Mouse (Mus musculus) gastrocnemius, postnatal 4 days (tissue): ENCODE data around the gene Adgrf5. TPM values are rescaled to one million over a fixed set of nuclear protein-coding genes. Genes with fewer than 3 reads are reported as not detected.
A peak's percentile ranks its signal among the peaks of the same experiment; 100 is the strongest.
"Not testable (repeated sequence)": the region's sequence is repeated elsewhere in the genome, so short reads cannot be mapped to it uniquely, and the experiment has no call there.

ENCODE experiments used
- DNase-seq, 2 experiments: peaks; one replicate each; pipeline ENCODE4 v3.0.0; 2021 to 2022; ENCODE audit warnings: low spot score in 2 of 2, mixed read lengths in 2 of 2
- total RNA-seq, 2 experiments: library from RNA; stranded (reverse); gene quantifications; 2 replicates each; pipeline ENCODE4 v1.2.3; 2021

Adgrf5 gene
- total RNA-seq, 2 experiments from 2014 or later, result 71.8 to 77.3 TPM

DNA sequence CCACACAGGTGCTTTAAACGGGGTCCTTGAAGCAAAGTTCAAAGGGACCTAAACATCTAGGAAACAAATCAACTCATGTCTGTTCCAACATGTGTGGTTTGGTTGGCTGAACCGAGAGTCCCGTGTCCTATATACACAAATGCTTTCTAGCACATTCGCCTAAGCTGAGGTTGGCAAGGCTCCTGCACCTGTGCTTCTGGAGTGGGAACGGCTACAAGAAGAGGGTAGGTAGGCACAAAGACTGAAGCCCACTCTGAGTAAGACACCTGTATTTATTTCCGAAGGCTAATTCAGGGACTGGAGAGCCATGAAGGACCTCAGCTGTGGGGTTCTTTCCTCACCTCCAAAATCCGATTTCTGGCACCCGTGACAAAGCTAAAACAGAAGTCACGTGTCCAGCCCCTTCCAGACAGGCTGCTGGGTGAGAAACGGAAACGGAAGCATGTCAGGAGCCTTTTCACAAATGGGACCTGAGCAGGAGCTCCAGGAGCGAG lies 99.5 kb downstream of the Adgrf5 start:
- no peak for DNase-seq

DNA sequence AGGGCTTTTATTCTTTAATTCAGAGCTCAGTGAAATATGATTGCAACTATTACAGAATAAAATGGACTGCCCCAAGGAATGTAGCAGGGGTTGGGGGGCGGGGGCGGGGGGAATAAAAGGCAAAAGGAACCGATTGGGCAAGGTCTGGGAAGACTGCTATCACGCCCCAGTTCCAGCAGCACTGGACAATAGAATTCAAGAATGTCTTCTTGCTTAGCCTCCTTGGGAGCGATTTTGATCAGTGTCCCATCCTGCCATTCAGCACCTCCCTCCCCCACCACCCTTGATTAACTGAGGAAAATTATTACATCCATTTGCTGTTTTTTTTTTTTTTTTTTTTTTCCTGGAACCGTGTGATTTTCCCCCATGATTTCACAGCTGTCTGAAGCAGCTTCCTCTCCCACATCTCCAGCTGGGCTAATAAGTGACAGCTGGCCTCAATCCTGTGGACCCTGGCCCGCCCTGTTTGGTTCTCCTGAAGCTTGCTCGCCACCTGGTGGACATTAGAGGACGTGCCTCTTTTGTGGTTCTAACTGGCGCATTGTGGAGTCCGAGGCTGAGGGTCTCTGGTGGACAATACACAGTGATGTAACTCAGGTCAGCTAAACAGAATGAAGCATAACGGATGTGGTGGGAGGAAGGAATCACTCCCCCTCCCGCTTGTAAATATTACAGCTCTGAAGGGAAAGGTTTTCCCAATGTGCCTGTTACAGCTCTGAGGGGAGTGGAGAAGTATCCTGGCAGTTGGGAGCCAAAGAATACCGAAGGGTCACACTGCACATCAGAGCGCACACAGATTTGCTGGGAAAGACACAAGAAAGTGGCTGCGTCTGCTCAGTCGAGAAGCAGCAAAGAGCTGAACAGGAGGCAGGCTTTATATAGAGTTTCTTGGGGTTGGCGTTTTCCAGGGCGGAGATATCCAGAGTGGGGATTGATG lies 100.3 kb downstream of the Adgrf5 start:
- peak; percentile 55 to 83 for DNase-seq

DNA sequence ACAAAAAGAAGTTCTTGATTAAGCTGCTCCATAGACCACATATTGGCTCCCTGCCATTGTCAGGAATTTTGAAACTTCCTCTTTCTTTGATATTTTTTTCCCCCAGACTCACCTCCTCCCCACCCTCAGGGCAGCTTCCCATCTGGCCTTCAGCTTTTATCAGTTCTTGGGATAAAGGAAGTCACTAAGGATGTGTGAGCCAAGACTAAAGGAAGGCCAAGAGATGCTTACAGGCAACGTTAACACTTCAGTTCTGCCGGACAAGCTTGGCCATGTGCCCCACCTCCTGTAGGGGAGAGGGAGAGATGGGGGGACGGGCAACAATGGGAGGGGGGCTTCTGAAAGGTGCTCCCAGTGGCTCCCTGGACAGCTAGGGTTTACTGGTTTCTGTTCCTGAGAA lies 109.8 kb downstream of the Adgrf5 start:
- no peak for DNase-seq

DNA sequence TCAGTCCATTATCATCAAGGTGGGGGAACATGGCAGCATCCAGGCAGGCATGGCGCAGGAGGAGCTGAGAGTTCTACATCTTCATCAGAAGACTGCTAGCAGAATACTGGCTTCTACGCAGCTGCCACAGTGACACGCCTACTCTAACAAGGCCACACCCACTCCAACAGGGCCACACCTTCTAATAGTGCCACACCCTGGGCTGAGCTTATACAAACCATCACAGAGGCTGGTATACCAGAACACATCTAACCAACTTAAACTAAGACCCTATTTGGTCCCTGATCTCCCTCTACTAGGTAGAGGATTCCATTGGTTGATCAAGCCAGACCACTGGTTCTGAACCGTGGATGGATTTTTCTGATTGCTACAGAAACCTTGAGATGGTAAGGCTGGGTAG lies 112.3 kb downstream of the Adgrf5 start:
- no peak for DNase-seq

DNA sequence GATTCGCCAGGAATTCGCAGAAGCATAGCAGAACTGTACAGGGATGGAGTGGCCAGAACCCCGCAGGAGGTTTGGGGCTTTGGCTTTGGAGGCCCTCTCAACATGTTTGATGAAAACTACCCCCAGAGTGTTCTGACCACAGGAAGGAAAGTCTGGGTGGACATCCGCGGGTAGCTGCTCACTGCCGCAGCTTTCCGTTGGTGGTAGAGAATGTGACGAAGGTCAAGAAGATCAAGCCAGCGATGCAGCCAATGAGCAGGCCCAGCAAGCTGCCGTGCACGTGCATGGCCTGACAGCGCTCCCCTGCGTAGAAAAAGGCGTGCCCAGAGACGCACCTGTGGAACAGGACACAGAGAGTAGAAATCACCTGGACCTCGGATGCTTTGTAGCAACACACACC lies 114.5 kb downstream of the Adgrf5 start:
- no peak for DNase-seq

DNA sequence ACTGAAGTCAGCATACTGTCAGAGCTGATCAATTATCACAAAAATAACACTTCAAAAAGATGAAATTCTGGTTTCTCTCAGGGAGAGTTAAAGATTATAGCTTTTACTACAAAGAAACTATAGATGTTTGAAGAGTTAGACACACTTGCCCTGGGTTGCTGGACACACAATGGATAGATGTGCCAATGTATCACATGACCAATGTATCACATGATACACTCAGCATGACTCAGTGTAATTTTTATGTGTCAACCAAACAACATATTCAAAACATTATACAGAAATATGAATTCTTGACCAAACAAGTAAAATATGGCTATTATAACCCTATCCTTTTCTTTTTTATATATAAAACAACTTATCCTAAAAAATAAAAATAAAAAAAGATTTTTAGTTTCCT lies 117.4 kb downstream of the Adgrf5 start:
- no peak for DNase-seq

DNA sequence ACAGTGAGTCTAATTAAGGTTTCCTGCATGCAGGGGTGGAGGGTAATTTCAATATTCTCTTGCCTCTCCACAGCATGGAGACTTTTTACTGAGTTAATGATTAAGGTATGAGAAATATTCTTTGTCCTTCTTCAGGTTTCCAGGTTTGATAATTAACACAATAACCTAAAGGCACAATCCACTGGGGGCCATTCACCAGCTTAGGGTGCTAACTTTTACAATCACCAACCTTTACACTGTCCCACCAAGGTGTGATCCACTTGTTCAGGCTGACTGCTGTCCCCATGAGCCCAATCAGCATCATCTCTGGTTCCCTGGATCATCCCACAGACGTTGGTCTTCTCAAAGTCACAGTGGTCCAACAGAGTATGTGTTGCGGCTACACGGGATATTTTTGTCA lies 125.7 kb downstream of the Adgrf5 start:
- DNase-seq, result no peak

DNA sequence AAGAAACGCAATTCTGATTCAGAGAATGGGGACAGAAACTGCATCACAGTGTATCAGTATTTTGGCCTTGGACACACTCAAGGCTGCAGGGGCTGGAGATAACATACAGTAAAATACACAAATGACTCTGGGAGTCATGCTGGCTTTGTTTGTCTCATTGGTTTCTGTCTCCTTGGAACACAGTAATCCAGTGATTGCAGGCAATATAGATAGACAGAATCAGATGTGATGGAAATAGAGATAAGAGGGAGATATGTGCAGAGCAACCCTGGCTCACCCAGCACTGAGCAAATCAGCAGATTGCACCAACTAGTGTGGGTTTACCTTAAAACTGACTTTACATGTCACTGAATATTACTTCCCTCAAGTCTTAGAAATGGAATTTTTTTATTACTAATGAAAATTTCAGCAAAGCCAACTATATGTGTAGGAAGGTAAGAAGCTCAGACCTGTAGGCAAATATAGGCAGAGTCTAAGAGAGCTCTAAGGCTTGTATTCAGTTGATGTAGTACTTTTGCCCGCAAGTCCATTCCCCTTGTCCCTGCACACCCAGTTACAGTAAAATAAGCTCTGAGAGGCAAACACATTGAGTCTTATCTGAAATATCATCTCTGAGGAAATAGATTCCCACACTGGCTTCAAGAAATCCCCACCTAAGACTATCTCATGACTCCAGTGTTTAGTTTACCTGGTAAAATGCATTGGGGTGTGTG lies 128.3 kb downstream of the Adgrf5 start:
- DNase-seq, result no peak

DNA sequence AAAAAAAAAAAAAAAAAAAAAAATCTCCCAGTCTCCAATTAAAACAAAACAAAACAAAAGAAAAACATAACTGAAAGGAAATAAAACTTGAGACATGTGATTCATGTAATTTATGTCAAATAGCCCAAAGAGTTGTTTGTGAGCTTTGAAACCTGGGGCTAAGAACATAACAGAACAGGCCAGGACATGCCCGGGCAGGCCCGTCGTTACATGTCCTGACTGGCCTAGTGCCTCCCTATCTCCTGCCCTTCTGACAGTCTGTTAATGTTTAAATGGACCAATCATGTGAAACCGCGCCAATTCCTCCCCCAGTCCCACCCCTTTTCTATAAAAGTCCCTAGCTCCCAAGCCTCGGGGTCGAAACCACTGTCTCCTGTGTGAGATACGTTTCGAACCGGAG lies 130.1 kb downstream of the Adgrf5 start:
- not testable (repeated sequence) for DNase-seq

DNA sequence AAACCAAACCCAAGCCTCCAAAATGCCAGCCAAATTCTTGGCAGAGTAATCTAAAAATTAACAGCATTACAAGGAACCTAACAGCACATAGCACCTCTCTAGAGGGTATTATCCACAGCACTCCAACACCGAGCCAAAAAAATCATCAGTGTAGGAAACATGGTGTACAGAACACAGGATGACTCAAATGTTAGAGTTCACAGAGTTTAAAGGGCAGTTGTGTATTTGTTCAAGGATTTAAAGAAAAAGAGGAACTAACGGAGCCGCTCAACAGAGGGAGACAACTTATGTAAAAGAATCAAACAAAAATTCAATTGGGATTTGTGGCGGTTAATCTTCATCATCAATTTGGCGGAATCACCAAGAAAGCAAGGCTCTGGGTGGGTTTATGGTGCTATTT lies 135.3 kb downstream of the Adgrf5 start:
- DNase-seq, result no peak

DNA sequence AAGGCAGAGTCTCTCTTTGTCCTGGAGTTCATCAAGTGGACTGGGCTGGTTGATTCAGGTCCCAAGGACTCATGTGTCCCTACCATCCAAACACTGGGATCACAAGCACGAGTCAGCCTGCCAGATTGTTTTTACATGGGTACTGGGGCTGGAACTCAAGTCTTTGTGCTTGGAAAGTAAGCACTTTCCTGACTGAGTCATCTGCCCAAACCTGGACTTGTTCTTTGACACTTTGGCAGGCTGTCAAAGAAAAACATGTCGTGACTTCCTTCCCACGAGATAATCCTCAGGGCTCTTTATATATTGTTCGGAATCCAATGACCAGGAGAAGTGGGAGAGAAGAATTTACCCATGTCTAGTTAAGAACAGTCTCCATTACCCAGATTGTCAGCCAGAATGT lies 137.3 kb downstream of the Adgrf5 start:
- DNase-seq, result no peak

DNA sequence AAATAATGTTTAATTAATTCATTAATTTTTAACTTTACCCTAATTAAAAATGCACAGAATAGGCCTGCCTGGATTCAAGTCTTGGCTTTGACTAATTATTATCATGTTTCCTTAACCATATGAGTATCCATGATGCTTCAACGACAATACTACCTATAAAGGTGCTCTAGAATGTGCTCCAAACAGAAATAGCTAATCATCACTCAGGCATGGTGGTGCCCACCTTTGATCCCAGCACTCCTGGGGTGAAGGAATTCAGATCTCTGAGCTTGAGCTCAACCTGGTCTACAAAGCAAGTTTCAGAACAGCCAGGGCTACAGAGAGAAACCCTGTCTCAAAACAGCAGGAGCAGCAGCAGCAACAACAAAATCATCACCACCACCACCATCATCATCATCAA lies 140.3 kb downstream of the Adgrf5 start:
- DNase-seq, result no peak

DNA sequence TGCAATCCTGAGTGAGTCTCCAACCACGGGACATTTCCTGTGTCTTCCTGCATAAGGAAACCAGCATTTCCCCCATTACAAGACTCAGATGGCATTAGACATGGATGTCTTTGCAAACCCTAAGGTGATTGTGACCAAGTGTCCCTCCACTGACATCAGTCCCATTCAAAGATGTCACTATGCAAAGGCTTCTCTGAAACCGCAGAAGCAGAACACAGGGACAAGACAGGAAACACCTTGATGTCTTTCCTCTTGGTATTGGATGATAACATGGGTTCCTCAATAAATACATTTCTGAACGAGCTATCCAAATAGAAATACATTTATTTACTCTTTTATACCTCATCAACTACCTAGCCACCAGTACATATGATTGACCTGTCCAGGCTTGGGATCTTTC lies 141.0 kb downstream of the Adgrf5 start:
- no peak for DNase-seq

DNA sequence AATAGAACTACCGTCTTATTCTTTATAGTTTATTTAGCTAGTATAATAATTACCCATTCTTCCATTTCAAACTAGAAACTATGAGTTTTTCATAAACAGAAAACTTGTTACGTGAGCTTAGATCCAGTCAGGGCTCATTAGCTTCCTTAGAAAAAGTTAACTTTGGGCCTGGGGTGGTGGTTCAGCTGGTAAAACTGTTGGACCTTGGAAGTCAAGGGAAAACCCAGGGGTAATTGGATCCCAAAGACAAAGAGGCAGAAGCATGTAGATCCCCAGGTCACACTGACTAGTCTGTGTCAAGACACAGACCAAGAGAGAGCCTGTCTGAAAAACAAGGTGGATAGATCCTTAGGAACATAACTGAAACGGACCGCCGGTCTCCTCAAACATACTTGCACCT lies 141.4 kb downstream of the Adgrf5 start:
- DNase-seq, result no peak

DNA sequence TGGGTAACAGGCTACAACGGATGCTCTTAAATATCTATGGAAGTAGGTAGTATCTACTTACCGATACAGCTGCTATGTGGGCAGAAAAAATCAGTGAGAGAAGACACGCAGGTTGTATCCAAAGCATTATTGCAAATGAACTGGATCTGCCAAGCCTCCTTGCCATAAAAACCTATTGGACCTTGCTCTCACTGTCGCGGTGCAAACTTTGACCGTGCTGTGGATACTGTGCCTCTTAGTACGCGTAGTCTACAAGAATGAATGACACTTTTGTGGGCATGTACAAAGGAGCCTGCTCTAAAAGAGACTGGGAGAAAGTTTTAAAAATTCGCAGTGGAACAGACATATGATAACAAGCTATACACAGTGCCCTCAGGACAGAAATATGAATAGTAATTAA lies 142.3 kb downstream of the Adgrf5 start, which contains the start of gene Mep1a:
Gene Mep1a, minus strand, starts transcription at position 221 of the 400 bp plus-strand sequence.
- no peak for DNase-seq

DNA sequence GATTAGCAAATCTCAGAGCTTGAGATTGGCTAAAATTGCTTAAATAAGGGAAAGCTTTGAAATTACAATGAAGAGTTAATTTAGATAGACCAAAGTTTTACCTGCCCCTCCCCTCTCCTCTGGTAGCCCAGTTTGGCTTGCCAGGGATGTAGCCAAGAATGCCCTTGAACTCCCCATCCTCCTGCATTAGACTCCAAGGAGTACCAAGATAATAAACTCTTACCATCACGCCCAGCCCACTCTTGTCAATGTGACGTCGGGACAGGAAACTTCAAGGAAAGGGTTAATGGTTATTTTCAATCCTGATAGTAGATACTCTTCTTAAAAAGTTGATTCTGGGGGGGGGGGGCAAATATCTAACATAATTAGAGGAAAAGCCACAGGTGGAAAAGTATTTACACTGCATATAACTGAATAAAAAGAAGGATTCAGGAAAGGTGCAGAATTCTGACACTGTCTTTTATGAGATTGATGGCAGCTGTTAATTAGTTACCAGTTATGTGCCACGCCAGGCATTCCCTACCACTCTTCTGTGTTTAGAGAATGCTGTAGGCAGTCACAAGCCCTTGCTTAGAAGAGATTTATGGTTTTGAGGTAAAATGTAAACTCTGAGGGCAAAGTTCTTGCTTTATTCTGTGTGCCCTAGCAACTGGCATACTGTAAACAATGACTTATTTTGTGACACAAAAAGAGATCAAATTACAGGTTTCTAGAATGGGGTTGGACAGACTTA lies 143.8 kb downstream of the Adgrf5 start:
- no peak for DNase-seq

DNA sequence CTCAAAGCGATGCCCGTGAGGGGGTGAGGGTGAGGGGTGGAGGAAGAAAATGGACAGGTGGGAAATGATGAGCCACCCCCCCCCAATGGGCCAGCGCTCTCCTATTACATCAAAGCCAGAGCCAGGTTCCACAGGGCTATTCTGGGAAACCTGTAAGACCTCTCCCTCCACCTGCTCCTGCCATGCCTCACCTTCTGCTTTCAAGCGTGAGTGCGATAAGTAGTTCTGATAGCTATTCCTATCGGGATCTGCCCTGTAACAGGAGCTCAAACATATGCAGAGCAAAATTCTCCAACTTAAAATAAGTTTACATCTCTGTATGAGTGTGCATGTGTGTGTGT lies 144.3 kb downstream of the Adgrf5 start:
- no peak for DNase-seq
